Mouse (Mus musculus) embryonic fibroblast, embryonic 13.5 days (primary cell): ENCODE measurements around the gene Pole2. TPM values are rescaled to one million over a fixed set of nuclear protein-coding genes. Genes with fewer than 3 reads are reported as not detected.
A peak's percentile ranks its signal among the peaks of the same experiment; 100 is the strongest.
"Not testable (repeated sequence)": the region's sequence is repeated elsewhere in the genome, so short reads cannot be mapped to it uniquely, and the experiment has no call there.

Source experiments
- H3K27ac ChIP-seq: 2 replicates; pipeline ENCODE4 v1.5.1; 2012; ENCODE audit warnings: low read length, control low read depth, inconsistent platforms; ENCODE audit not compliant: insufficient read depth
- H3K4me1 ChIP-seq: 2 replicates; pipeline ENCODE4 v1.6.1; 2011; ENCODE audit warnings: low read length; ENCODE audit not compliant: control insufficient read depth, insufficient read depth
- H3K4me3 ChIP-seq: 2 replicates; pipeline ENCODE4 v1.5.1; 2011; ENCODE audit warnings: mild to moderate bottlenecking, control low read depth, low read length; ENCODE audit not compliant: insufficient read depth
- CTCF ChIP-seq: IDR thresholded peaks from 2 replicates; pipeline ENCODE4 v1.5.1; 2011; ENCODE audit warnings: mild to moderate bottlenecking, control low read depth, low read length, moderate library complexity, borderline replicate concordance; ENCODE audit not compliant: insufficient read depth
- POLR2A ChIP-seq: IDR thresholded peaks from 2 replicates; pipeline ENCODE4 v1.6.1; 2011; ENCODE audit warnings: low read depth, mild to moderate bottlenecking, control low read depth, low read length, moderate library complexity
- polyA plus RNA-seq: library from polyadenylated mRNA; stranded (reverse); fragments of >200 nt; gene quantifications from 2 replicates; pipeline ENCODE4 v1.2.4, GENCODE M21; 2011; ENCODE audit warnings: low read depth; ENCODE audit not compliant: missing spikeins, insufficient read length

Gene Pole2
- polyA plus RNA-seq, 1 experiment, result 11.9 TPM

GRCm38 (mm10) chr12:69159578-69159940, 68.4 kb downstream of the Pole2 start:
- no peak overlapping the region for H3K4me3 ChIP-seq
- H3K27ac ChIP-seq, result no peak overlapping the region
- H3K4me1 ChIP-seq, result peaks cover 6% of the 10 kb centered on the region; the same call in 1 of the 2 replicates
- TF ChIP-seq POLR2A, result no peak
- TF ChIP-seq CTCF, result no peak

- Histone ChIP-seq H3K27ac (peak within 1 kb of the TSS; percentile 61), H3K4me3 (peak within 1 kb of the TSS; percentile 84)
- not testable (repeated sequence) for H3K4me1 ChIP-seq
- peak; percentile 88 for TF ChIP-seq POLR2A
Measured at GRCm38 (mm10) chr12:69158765-69159577, 69.0 kb downstream of the Pole2 start, which contains the start of gene Rps29. TSS of gene Rps29 (minus strand) at chr12:69159186.

- TF ChIP-seq CTCF (no peak), POLR2A (no peak; the same call in 1 of the 2 replicates)
Measured at GRCm38 (mm10) chr12:69158366-69158764, 69.6 kb downstream of the Pole2 start.

GRCm38 (mm10) chr12:69157107-69157506, 70.9 kb downstream of the Pole2 start:
- peaks cover 6% of the 10 kb centered on the region; the same call in 1 of the 2 replicates for H3K4me1 ChIP-seq
- H3K4me3 ChIP-seq, result peak overlapping the region; percentile 84; the same call in 1 of the 2 replicates
- no peak for TF ChIP-seq CTCF
- no peak for TF ChIP-seq POLR2A
- no peak overlapping the region for H3K27ac ChIP-seq

More at GRCm38 (mm10) chr12:69158366-69158764, 69.6 kb downstream of the Pole2 start:
- peaks cover 6% of the 10 kb centered on the region; the same call in 1 of the 2 replicates for H3K4me1 ChIP-seq
- H3K27ac ChIP-seq, result peak overlapping the region; percentile 61
- peak overlapping the region; percentile 84 for H3K4me3 ChIP-seq

GRCm38 (mm10) chr12:69156436-69156835, 71.6 kb downstream of the Pole2 start:
- no peak for TF ChIP-seq CTCF
- no peak; the same call in none of the 2 replicates for TF ChIP-seq POLR2A
- H3K27ac ChIP-seq, result no peak overlapping the region
- H3K4me3 ChIP-seq, result no peak overlapping the region
- H3K4me1 ChIP-seq, result peaks cover 6% of the 10 kb centered on the region; the same call in 1 of the 2 replicates

- no peak for TF ChIP-seq CTCF
- no peak; the same call in 1 of the 2 replicates for TF ChIP-seq POLR2A
- Histone ChIP-seq H3K4me3 (no peak overlapping the region), H3K27ac (no peak overlapping the region), H3K4me1 (peaks cover 6% of the 10 kb centered on the region; the same call in 1 of the 2 replicates)
Measured at GRCm38 (mm10) chr12:69155923-69156322, 72.1 kb downstream of the Pole2 start.

Other genes starting within 250 kb of the Pole2 start
- gene Rps29, start 69.0 kb downstream of the Pole2 start, polyA plus RNA-seq, result 1,114 and 1,231 TPM in 2 replicates
- gene Lrr1, start 59.4 kb downstream of the Pole2 start, polyA plus RNA-seq, result 2.6 and 4.7 TPM in 2 replicates
- 395 and 420 TPM in 2 replicates for gene Rpl36al, start 44.1 kb downstream of the Pole2 start, polyA plus RNA-seq
- 69.7 and 73.2 TPM in 2 replicates for gene Mgat2, start 44.0 kb downstream of the Pole2 start, polyA plus RNA-seq
- gene Gm49383, start 31.1 kb downstream of the Pole2 start, polyA plus RNA-seq, result 3.7 and 4.4 TPM in 2 replicates
- gene Dnaaf2, start 29.8 kb downstream of the Pole2 start, polyA plus RNA-seq, result 1.9 and 2.8 TPM in 2 replicates
- gene Gm49384, start 23.9 kb downstream of the Pole2 start, polyA plus RNA-seq, result 10.8 and 12.2 TPM in 2 replicates
- 5.9 and 6.7 TPM in 2 replicates for gene Klhdc1, start 13.0 kb upstream of the Pole2 start, polyA plus RNA-seq
- gene Klhdc2, start 68.5 kb upstream of the Pole2 start, polyA plus RNA-seq, result 76.8 and 88.5 TPM in 2 replicates
- gene Nemf, start 129.0 kb upstream of the Pole2 start, polyA plus RNA-seq, result 57.2 and 70.2 TPM in 2 replicates
- gene Arf6, start 144.0 kb upstream of the Pole2 start, polyA plus RNA-seq, result 106 and 119 TPM in 2 replicates
- gene Gm9887, start 144.3 kb upstream of the Pole2 start, polyA plus RNA-seq, result not detected in 2 replicates